Mouse (Mus musculus): ENCODE results near the gene Gm5039.
"Not testable (repeated sequence)": the region's sequence is repeated elsewhere in the genome, so short reads cannot be mapped to it uniquely, and the experiment has no call there.

Gm5039 gene

DNA sequence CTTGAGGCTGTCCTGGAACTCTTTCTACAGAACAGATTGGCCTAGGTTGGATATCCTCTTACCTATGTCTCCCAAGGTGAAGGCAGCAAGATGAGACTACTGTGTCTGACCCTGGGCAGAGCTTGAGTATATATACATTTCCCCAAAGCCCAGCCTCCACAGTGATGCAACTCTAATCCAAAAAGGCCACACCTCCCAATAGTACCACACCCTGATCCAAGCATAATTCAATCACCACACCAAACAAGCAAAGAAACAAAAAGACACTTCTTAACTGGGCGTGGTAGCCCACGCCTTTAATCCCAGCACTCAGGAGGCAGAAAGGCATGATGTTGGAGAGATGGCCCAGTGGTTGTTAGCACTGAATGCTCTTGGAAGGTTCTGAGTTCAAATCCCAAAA, at the start of gene Gm5039:
Gene Gm5039, minus strand, starts transcription at position 101 of the 400 bp plus-strand sequence.
- in situ Hi-C loops (cut with MboI; ENCODE audit: low sequenced_read_pairs): not testable (repeated sequence)

DNA sequence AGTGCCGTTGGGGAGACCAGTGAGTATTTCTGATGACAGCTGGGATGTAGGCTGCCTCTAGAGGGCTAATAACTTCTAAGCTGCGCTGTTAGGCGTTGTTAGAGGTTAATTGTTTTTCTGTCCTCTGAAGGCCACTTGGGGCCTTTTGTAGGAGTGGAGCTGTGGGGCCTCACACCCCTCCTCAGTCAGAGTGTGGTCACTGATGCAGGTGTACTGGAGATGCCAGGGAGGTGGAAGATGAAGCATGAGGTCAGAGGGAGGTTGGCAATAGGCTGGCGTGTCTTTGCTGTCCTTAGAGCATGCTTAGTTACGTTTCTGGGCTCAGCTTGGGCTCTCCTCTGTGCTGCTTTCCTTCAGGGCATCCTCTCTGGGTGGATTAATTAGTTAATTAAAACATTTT, 48.2 kb upstream of the Gm5039 start:
- in situ Hi-C loops (cut with MboI; ENCODE audit: low sequenced_read_pairs): no loop called here

DNA sequence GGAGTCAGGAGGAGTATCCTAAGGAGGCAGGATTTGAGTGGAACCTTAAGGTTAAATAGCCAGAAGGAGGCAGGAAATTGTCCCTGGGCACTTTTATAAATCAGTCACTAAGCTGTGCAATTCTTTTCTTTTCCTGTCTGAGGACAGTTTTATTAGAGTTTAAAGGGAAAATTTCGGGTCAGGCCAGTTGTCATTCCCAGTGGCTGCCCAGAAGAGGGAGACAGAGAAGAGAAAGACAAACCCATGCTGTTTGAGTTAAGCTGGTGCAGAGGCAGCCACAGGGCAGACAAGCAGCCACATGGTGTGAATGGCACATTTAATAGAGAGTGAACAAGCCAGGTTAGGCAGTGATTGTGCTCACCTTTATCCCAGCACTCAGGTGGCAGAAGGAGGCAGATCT, 46.5 kb upstream of the Gm5039 start:
- in situ Hi-C loops (cut with MboI; ENCODE audit: low sequenced_read_pairs): not testable (repeated sequence)

DNA sequence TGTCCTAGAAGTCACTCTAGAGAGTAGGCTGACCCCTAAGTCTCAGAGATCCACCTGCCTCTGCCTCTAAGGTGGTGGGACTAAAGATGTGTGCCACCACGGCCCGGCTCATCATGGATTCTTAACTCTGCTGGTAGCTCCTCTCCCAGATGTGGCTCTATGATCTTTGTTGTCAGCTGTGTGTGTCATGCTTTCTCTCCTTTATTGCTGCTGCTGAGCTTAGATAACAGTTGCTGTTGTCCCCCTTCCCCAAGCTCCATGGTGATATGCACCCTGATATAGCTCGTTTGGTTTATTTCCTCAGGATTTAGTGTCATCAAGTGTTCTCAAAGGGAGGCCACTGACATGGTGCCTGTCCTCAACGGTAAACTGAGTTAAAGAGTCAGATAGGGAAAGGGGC, 45.9 kb upstream of the Gm5039 start:
- in situ Hi-C loops (cut with MboI; ENCODE audit: low sequenced_read_pairs): not testable (repeated sequence)

DNA sequence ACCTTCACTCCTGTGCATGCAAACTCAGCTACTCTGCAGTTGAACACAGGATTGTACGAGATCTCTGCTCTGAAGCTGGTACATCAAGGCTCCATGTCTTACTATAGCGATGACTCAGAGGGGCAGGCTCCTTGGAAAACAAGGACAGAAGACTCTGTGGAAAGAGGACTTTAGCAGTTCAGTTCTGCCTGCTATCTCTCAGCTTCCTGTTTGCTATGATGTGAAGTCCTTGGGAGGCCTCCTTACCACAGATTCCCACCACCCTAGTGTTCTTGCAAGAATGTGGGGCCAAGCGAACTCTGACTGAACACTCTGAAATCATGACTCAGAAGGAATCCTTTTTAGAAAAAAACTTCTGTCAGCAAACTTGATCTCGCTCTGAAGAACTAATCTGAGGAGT, 44.8 kb upstream of the Gm5039 start:
- in situ Hi-C loops (cut with MboI; ENCODE audit: low sequenced_read_pairs): no loop called here

DNA sequence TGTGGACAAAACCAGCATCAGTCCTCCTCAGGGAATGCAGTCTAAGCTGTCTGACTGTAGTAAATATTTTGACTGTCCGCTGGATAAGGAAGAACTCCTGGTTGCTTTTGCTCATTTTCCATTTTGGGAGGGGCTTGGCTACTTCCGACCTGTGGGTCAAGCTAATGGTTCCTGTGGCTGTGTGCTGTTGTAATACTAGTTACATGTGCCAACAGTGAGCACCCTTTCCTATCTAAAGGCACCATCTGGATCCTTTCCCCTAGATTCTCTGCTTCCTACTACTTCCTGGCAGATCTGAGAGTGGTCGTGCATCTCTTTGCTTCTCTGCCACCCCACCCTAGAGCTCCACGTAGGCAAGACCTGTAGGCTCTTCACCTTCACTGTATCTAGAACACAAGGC, 43.8 kb upstream of the Gm5039 start:
- in situ Hi-C loops (cut with MboI; ENCODE audit: low sequenced_read_pairs): no loop called here

DNA sequence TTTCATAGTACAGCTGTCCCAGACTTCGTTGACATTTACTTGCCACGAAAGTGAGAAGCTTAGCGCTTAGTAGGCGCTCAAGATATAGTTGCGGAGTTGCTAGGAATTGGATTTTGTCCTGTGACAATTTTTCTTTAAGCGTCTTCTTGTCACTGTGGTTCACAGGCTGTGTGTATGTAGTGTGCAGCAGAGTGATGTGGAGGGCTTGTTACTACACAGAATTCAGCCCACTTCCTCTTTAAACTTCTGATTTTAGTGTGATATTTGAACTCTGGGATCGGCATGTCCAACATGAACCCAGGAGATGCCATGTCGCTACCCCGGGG, 37.3 kb upstream of the Gm5039 start:
- in situ Hi-C loops (cut with MboI; ENCODE audit: low sequenced_read_pairs): no loop called here

DNA sequence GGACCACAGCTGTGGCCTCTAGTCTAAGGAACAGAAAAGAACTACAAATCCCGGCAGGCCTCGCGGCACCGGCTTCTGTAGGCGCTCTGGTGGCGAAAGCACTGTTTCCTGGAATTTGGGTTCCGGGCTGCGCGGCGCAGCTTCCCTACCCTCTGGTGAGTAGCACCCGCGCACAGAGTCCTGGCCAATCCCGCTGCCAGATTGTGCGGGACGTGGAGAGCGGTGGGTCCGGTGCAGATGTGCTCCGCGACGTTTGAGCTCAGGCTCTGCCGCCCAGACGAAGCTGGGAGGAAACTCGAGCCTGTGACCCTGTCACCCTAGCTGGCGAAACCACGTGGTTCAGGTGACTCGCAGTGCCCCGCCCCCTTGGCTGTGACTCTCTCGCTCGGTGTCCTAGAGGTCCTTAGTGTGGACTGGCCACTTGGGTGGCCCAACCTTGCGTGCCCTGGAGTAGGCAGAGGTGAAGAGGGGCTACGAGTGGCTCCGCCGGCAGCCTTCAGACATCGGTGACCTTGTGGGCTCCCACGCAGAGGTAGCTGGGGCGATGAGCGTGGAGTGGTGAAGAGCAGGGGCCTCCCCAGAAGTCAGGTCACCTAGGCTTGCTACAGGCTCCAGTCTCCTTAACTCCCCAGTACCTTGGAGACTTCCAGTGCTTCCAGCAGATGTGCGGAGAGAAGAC, 36.8 kb upstream of the Gm5039 start, which contains the start of gene Adck1:
Gene Adck1, plus strand, starts transcription at position 114 of the 679 bp plus-strand sequence.
- in situ Hi-C loops (cut with MboI; ENCODE audit: low sequenced_read_pairs): no loop called here

DNA sequence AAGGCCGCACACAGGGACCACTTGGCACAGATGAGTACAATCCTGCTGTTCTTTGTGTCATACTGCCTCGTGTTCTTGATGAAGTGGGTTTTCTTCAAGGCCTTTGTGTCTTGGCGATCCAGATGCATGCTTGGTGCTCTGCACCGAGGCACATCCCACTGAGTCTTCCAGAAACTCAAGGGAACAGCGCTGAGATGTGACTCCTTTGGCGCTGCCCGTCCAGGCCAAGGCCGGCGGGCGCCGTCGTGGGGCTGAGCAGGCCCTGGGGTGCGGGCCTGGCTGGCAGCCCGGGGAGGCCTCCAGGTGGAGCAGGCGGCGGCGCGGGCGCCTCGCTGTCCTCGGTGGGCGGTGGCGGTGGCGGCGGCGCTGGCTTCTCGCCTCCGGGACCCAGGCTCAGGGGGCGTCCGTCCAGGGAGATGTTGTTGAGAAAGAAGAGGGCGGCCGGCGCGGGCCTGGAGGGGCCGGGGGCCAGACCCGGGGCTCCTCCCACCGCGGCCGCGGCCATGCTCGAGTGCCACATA, 30.4 kb upstream of the Gm5039 start:
- in situ Hi-C loops (cut with MboI; ENCODE audit: low sequenced_read_pairs): no loop called here

DNA sequence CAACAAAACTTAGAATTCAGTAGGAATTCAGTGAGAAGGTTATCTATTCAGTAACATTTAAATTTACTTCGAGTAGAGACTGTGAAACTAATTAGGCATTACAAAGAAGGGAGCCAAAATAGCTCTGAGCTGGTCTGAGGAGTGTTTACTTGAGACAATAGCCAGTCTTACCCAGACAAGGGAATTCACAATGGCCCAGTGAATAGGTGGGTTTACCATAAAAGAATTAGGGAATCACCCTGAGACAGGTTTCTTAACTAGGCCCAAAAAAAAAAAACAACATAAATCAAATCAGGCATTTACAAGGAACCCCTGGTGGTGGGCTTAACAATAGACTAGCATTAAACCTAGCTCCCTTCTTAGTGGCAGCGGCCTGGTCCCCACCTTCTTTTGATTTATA, 17.5 kb upstream of the Gm5039 start:
- in situ Hi-C loops (cut with MboI; ENCODE audit: low sequenced_read_pairs): not testable (repeated sequence)

DNA sequence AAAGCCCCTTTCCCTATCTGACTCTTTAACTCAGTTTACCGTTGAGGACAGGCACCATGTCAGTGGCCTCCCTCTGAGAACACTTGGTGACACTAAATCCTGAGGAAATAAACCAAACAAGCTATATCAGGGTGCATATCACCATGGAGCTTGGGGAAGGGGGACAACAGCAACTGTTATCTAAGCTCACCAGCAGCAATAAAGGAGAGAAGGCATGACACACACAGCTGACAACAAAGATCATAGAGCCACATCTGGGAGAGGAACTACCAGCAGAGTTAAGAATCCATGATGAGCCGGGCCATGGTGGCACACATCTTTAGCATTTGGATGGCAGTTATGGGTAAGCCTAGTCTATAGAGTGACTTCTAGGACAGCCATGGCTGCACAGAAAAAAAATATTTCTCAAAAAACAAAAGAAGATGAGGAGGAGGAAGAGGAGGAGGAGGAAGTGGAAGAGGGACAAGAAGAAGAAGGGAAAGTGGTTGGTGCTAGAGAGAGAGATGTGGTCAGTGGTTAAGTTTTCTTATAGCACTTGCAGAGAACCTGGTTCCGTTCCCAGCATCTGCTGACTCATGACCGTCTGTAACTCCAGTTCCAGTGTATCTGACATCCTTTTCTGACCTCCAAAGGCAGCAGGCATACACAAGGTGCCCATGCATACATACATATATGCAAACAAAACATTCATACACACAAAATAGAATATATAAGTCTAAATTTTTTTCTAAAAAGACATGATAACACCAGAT, 13.0 kb upstream of the Gm5039 start:
- in situ Hi-C loops (cut with MboI; ENCODE audit: low sequenced_read_pairs): not testable (repeated sequence)

DNA sequence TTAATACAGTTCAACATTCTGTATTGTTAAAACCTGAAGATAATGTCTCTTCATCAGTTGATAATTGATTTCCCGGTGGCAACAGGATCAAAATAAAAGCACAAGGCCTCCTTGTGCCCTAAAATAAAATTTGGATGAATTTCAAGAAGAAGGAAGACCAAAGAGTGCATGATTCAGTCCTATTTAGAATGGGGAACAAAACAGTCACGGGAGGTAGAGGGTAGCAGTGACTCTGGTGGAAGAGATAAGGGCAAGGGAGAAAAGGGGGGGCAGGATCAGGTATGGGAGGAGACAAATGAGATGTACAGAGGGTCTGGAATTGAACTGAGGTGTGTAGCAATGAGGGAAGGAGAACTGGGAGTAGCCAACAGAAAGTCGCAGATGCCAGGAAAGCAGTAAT, 9.3 kb downstream of the Gm5039 start:
- in situ Hi-C loops (cut with MboI; ENCODE audit: low sequenced_read_pairs): no loop called here

DNA sequence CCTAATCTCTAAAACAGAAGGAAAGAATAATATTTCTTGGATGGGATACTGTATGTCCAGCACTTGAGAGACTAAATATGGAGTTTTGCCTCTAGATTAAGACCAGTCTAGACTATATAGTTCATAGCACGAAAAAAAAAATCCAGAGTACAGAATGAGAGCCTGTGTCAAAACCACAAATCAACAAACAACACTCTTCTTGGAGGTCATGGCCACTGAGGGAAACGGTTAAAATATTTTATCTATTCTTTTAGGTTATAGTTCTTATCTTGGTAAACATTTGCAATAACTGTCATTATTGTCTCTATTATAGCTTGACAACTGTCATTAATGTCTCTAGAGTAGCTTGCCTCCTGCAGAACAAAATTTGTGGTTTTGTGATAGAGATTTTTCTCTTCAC, 26.7 kb downstream of the Gm5039 start:
- in situ Hi-C loops (cut with MboI; ENCODE audit: low sequenced_read_pairs): not testable (repeated sequence)

DNA sequence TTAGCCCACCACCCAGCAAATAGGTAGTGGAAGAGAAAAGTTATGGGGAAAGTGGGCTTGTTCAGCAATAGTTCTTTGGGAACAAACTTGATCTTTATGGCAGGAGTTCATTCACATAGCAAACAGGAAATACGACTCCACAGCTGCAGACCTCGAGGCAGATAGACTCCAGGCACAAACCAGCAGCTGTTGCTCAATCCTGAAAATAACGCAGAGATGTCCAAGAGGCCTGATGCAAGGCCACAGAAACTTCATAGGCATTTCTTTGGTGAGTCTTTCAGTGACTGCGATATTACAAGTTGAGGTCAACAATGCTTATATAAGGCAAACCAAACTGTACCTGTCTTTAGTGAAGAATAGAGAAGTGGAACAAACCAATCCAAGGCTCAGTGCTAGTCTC, 30.7 kb downstream of the Gm5039 start:
- in situ Hi-C loops (cut with MboI; ENCODE audit: low sequenced_read_pairs): not testable (repeated sequence)

DNA sequence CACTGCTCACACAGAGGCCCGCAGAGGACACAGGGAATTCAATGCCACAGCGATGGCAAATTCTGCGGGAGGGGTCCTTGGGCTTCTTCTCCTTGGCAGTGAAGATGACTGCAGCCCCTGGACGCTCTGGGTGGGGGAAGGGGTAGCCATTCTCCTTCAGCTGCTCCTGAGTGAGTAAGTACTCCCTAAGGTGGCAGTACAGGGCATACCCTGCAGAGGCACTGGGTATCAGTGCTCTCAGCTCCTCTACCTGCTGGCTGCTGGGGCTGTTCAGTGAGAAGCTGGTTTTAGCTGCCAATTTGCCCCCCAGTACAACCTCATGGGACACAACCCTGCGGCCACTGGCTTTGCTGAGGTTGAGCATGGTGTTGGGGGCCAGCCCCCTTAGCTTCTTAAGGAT, 38.6 kb downstream of the Gm5039 start:
- in situ Hi-C loops (cut with MboI; ENCODE audit: low sequenced_read_pairs): not testable (repeated sequence)

DNA sequence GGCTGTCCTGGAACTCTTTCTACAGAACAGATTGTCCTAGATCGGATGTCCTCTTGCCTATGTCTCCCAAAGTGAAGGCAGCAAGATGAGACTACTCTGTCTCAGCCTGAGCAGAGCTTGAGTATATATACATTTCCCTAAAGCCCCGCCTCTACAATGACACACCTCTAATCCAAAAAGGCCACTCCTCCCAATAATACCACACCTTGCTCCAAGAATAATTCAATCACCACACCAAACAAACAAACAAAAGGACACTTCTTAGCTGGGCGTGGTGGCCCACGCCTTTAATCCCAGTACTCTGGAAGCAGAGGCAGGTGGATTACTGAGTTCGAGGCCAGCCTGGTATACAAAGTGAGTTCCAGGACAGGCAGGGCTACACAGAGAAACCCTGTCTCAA, 49.4 kb downstream of the Gm5039 start, which contains the start of gene Gm5662:
Gene Gm5662, minus strand, starts transcription at position 101 of the 400 bp plus-strand sequence.
- in situ Hi-C loops (cut with MboI; ENCODE audit: low sequenced_read_pairs): not testable (repeated sequence)
